Mouse (Mus musculus) embryo, embryonic 9.5 days (tissue): Measurements from ENCODE around the gene Spag9.

ENCODE experiments used
- DNase-seq: peaks from one replicate; pipeline ENCODE4 v3.0.0-alpha.2; 2017; ENCODE audit errors: extremely low spot score

The Spag9 gene

DNA sequence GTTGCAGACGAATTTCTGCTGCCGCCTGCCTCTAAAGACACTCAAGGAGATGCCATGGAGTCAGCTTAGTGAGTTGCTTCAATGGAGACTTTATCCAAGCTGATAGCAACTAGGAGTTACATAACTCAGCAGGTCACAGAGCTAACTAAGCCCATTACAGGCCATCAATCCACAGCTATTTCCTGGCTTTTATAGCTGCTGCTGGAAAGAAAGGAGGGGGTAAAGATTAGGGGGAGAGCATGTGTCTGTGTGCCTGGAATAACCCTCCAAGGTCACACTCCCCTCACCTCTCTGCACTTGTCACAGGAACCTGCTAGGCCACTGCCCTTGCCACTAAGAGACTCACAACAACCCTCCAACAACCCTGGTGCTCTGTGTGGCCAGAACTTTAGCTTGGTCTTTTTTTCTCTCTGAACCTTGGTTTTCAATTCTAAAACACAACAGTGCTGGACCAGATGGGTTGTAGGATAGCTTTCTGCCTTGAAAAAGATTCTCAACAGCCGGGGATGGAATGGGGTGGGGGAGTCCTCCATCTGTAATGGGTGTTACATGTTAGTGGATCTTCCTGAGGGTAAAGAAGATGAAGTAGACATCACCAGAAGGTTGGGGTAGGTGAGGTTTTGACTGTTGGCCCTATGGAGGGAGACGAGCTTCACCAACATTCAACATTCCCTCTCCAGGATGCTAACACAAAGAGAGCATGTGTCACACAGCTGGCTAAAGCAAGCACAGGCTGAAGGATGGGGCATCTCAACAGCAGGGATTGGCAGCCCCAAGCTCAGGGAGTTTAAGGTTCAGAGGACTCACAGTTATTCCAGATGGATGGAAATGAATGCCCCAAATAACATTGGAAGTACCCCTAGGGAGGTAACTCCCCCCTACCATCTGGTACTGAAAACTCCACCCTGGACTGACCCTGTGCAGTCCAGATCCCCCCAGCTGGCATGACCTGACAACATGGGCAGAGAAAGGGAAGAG lies 134.5 kb downstream of the Spag9 start:
- no peak for DNase-seq

DNA sequence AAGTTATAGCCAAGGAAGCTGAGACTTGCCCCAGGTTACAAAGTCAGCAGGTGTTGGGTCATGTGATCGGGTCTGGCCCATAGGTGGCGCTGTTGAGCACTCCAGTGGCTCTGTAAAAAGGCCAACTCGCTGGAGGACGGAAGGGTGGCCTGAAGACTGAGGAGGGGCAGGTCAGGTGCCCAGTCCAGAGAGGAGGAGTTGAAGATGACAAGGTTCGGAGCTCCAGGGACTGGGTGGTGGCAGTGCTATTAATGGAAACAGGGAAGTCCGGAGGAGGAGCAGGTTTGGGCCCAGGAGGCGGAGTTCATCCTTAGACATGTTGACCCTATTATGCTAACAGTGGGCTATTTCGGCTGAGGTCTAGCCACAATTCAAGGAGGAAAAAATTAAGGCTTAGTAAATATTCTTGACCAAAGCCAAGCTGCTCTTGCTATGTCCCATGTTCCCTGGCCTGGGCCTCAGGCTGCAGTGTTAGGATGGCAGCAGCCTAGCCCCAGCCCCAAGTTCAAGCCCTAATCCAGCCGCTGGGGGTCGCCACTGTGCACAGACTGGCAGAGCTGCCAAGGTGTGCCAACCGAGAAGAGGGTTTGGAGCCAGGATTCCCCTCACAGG lies 137.6 kb downstream of the Spag9 start:
- DNase-seq: peak; percentile 84

DNA sequence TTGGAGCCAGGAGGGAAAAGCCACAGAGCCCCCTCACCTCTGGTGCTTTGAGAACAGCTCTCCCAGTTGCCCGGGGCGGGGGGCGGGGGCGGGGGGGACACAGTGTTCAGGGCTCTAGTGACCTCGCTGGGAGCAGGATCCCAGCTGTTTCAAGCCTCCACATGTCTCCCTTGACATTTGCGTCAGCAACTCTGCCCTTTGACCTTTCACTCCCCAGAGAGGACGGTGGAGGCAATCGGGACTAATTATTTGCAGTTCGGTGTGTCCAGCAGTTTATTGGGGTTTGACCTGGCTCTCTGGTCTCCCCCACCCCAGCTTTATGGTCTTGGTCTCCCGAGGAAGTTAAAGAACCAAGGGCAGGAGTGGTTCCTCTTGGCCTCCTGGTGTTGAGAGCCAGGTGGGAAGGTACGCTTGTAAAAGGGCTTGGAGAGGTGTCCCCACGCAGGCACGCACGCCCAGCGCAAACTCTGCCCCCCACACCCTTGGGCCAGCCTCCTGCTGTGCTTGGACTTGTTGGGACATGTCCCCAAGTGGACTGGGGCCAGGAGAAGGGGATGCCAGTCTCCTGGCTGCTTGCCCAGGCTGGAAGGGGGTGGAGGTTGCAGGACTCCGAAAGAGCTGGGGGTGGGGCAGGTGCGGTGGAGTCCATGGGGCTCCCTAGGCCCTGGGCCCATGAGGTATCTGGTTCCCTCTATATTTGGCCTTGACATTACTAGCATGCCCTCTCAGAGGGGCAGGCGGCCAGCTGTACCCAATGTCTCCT lies 138.4 kb downstream of the Spag9 start:
- peak; percentile 48 for DNase-seq

DNA sequence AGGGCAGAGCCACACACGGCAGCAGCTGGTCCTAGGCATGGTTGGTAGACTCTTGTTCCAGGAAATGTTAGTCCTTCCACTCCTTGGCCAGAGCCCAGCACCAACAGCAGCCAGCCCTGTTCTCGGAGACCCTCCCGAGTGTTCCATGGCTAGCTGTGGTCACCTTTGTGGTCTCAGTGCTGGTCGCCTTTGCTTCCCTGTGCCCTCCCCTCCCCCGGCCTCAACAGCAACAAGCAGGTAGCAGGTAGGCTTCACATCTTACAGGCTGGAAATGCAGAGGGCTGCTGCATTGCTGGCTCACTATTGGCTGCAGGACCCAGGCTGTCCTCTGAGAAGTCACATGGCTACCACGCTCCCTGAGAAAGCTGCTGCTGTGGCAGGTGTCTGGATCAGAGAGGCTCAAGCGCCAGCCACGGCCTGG lies 139.7 kb downstream of the Spag9 start:
- no peak for DNase-seq

DNA sequence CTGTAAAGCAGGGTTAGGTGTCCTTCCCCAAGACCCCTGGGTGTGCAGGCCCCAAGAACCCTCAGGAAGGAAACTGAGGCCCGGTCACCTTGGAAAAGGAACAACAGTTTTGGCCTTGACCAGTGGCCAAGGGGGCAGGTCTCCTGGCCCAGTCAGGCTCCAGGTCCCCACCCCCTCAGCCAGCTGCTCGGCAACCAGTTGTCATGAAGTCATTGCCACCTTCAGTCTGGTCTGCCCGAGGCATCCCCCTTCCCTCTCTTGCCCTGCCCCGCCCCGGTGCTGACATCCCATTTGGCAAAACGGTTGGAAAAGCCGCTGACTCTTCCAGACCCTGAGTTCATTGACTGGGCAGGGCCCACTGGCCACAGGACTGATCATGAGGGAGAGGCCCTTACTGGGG lies 140.8 kb downstream of the Spag9 start:
- DNase-seq: no peak

DNA sequence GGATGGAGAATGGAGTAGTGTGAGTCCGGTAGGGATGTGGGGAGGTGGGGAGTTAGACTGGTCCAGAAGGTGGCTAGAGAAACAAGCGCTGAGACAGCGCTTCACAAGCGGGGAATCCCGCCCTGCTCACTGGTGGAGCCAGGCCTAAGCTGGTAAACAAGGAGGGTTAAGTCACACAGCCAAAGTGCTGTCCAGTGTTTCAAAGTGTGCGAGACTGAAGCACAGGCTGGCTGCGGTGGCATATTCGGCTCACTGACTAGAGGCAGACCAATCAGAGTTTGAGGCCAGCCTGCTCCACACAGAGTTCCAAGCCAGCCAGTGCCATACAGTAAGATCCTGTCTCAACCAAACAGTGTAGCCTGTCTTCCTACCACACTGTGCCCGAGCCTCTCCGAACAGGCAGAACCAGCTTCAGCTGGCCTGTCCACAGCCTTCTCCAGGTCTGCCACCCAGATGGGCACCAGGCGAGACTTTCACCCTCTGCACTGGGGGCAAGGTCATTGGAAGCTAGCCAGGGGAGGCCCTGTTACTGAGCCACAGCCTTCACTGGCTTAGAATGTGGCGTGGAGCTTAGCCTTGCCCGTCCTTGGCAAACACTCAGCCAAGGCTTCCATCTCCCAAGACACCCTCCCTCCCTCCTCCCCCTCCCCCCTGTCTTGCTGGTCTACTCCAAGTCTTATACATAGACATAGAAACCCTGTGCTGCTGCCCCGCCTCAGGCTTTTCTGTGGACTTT lies 141.6 kb downstream of the Spag9 start:
- DNase-seq: no peak

DNA sequence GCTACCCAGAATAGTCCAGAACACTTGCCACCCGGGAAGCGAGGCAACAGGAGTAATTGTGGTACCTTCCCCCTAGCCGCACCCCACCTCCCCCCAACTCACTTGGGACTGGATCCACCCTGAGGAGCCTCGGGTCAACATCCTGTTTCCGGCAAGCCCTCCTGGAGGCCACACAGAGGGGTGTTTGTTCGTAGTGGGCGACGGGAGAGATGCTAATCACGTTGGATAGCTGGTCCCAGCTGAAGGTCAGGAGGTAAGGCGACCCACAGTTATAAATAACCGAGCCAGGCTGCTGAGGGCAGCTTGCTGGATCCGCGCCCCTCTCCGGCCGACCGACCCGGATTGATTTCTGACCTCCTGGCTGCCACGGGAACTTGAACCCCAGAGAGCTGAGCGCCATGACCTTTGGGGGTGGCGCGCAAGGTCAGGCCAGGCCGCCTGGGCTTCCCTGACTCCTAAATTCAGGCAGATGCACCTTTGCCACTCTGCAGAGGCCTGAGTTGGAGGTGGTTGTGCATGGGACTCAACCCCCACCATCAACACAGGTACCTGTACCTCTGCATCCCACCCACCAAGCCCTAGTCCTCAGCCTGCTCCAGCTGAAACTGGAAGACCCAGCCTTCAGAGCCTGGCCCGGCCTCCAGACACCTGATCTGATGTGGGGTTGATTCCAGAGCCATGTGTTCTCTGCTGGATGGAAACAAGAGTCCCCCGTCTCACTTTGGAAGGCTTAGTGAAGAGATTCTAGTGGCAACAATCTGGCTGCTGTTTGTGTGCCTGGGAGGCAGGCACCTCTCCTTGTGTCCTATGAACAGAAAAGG lies 142.7 kb downstream of the Spag9 start:
- no peak for DNase-seq

DNA sequence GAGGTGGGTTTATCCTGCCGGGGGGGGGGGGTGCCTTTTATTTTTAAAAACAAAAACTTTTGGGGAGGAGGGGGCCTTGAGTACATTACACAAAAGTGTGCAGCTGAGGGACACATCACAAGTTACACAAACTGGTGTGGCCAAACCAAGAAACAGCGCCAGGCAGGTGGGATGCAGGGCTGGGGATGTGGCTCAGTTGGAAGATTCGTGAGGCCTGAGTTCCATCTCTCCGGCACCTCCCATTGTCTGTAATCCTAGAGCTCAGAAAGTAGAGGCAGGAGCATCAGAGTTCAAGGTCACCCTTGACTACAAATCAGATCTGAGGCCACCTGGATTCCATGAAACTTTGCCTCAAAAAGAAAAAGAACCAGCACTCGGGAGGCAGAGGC lies 143.3 kb downstream of the Spag9 start:
- DNase-seq: no peak

DNA sequence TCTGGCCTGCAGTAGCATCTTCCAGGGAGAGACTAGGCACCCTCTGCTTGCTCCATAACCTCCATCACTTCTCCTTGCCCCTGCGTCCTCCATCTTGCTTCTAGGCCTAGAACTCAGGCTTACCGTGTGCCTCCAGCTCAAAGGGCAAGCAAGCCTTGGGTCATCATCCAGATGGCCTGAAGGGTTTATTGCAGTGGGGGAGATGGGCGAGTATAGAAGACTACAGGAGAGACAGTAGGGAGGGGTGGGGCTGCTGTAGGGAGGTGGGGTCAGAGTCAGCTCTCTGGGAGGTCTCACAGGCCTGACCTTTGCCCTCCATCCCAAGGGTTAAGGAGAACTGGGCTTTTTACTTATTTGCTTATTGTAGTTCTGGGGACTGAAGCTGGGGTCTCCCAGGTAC lies 144.6 kb downstream of the Spag9 start:
- DNase-seq: no peak

DNA sequence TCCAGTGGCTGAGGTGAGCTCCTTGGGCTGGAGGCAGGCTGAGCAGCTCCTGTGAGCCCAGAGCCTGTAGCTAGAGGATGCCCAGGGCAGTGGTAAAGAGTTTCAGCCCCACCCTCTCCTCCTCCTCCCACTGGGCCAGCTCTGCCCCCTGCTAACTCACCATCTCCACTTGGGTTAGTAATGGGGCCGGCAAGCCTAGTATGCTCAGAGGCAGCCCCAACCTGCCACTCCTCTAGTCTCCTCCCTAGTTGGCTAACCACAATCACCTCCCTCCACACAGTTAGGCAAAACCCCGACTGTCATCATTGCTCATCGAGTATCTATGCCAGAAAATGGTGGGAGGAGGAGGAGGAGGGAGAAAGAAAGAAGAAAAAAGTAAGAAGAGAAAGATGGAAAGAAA lies 145.7 kb downstream of the Spag9 start:
- DNase-seq: no peak

DNA sequence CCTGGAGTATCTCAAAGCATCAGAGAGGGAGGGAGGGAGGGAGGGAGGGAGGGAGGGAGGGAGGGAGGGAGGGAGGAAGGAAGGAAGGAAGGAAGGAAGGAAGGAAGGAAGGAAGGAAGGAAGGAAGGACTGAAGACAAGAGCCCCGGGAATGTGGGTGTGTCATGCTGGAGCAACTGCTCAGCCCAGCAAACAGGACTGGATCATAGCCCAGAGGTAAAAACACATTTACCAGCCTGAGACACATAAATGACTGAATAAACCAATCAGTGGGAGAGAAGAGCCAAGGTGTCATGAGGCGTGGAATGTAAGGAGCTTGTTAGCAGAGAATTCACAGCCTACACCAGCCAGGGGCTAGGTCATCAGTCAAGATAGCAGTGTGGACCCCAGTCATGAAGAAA lies 147.4 kb downstream of the Spag9 start:
- DNase-seq: no peak

DNA sequence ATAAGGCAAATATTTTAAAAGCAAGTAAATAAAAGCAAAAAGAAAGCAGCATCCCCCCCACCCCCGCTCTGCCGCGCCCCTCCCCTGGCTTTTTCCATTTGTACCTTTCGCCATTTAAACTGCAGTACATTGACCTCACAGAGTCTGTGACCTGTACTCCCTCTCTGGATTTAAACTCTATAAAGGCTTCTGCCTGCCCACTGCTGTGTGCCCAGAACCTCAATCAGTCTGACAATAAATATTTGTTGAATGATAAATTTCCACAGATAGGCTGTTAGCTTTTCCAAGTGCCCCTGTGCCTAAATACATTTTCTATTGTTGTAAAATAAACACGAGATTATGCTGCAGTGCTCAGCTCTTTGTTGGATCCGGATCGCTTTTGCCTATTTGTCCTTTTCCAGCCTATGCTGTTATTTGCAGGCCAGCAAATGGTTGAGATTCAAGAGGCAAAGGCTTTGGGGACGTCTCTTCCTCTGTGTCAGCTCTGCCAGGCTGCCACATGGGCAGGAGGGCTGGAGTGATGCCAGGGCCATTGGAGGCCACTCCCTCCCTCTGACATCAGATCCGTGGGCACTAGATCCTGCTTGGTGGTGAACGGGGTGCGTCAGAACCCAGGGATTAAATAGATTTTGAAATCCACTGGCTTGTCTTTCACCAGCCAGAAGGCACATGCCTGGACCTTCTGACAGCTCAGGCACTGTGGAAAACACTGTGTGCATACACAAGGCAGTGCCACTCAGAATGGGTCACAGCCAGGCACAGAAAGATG lies 149.1 kb downstream of the Spag9 start:
- no peak for DNase-seq

DNA sequence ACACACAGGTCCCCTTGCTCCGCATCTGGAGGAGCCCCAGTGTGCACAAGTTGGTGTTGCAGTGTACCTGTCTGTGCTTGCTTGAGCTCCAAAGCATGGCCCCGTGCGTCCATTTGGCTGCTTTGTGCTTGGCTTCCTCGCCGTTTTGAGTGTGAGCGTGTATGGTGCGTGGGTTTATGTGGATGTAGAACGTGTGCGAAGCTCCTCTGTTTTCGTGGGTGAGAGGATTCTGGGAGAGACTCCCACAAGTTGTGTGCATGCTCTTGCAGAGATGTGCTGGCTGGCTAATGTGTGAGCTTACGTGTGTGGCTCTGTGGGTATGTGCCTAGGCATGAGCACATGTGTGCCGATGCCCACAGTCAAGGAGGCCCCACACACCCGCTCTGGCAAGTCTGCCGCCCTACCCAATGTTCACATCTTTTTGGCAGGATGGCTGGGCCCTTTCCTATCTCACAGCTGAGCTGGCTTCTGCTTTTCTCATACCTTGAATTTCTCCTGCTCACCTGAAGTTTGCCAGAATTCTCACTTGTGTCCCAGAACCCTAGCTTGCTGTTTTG lies 150.2 kb downstream of the Spag9 start:
- no peak for DNase-seq

DNA sequence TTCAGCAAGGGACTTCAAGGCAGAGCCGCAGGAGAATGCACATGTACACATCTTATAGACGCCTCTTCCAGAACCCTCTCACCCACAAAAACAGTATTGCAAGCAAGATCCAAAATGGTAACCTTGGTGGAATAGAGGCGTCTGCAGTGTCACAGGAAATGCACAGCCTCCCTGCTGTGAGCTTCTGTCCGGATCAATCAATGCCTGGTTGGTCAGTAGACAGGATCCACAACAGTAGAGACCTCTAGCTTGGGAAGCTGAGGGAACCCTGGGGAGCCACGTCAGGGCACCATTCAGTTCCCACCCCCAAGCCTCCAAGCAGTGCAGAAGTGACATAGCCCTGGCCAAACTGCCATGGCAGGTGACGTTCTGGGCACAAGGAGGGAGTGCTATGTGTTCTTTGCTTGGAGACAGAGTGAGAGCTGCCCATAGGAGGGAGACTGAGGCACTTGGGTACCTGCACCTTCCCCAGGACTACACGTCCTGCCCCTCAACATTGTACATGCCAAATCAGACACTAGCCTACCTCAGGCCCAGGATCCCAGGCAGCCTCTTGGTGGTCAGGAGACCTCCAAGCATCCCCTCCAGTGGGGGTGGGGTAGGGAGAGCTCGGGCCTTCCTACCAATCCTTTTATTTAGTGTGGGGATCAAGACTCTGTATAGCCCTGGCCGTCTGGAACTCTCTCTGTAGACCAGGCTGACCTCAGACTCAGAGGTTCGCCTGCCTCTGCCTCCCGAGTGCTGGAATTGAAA lies 151.0 kb downstream of the Spag9 start:
- no peak for DNase-seq

DNA sequence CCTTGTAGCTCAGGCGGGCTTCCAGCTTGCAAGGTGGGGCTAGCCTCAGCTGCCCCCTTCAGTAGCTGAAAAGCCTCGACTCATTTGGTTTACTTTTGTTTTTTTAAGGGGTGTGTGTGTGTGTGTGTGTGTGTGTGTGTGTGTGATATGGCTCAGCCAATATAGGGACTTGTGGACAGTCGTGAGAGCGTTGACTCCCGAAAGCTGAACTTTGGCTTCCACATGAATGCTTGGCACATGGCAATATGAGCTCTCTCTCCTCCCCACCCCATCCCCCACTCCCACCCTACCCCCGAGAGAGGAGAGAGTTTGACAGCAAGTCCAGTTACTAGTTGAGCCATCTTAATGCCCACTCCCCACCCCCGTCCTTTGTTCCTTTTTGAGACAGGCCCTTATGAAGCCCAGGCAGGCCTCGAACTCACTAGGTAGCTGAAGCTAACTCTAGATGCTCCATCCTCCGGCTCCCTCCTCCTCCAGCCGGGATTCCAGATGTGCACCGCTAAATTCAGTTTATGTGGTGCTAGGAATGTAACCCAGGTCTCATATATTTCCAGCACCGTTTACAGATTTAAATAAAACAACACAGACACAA lies 152.3 kb downstream of the Spag9 start:
- no peak for DNase-seq

DNA sequence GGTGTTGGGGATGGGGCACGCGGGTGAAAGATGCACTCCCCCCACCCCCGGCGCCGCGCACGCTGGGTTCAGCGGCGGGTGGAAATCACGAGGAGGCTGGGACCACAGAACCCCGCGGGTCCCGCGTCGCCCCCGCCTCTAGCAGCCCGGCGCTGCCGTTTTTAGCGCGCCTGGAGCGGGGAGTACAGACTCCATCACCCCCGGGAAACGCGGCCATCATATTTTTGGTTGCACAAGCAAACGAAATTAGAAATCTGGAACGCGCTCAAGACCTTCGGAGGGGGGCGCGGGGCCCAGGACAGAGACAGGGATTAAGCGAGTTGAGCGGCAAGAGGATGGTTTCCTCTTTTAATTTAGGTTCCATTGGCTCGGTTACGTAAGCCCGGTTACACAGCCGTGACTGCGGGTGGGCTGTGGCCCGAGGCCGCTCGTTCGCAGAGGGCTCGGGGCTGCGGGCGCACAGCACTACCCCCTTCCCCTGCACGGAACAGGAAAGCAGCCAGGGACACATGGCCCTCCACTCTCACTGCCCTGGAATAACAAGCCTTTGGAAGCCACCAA lies 153.1 kb downstream of the Spag9 start:
- peak; percentile 57 for DNase-seq

DNA sequence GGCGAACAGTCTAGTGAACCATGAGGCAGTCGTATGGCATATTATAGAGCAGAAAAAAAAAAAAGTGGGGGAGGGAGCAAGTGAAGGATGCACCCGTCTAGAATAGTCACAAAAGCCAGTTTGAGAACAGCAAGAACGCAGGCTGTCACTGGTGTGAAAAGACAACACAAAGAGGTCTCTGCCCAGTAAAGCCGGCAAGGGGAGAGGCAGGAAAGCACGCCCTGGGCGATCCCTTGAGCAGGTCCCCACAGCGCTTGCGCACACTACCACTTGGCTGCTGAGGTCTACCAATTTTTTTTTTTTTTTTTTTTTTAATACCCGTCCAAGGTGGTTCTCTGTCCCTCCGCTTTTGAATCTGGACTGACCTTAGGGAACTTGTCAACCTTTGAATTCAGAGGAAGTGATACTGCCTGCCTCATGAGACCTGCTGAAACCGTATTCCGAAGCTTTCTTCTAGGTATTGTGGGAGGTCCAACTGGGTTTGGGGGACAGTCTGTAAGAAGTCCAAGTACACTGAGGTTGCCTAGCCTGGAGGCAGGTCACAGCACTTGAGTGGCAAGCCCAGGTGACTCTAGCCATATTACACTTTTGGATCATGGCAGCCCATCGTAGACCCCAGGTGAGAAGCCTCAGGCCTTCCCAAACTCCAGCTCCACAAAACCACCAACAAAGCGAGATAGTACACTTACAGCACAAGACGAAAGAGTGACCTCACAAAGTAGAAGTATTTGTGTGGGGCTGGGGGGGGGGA lies 153.8 kb downstream of the Spag9 start:
- DNase-seq: no peak
